ENCODE assay signal across 15 mouse cellular contexts in genomic region chr2:112369941-112370340, GRCm38 (mm10). TPM values are rescaled to one million over a fixed set of nuclear protein-coding genes. Genes with fewer than 3 reads are reported as not detected.
DNase-seq lines count a peak whose midpoint lies in the region; ATAC-seq lines count a peak whose summit lies in the region.
"Had no signal": no experiment of that assay in that cellular context is flagged by ENCODE, and none has a peak within 500 bp of the region (broad histone marks: within the 10 kb centered on the region; RNA-seq: fewer than 3 reads in every experiment).

No protein-coding gene starts in this region.

- H3K36me3 ChIP-seq in heart, embryonic 11.5 days (ENCODE audit: control insufficient read depth, insufficient read depth, low read length) = no peaks in the 10 kb centered on the region

- 72% methylated on average over 5 of the region's 5 CpGs for WGBS in heart, embryonic 11.5 days (ENCODE audit: insufficient replicate concordance)

- no peak overlapping the region for H3K4me2 ChIP-seq in heart, embryonic 11.5 days
- H3K4me2 ChIP-seq: liver, embryonic 15.5 days had no signal

- H3K9me3 ChIP-seq in heart, embryonic 11.5 days (replicated peaks; ENCODE audit: control insufficient read depth, low read length) = no peaks in the 10 kb centered on the region
- H3K9me3 ChIP-seq: limb, embryonic 10.5 days; liver, embryonic 15.5 days; megakaryocyte, embryonic 14.5 days had no signal

- no peak overlapping the region for H3K27ac ChIP-seq in heart, embryonic 11.5 days (ENCODE audit: low read depth, low read length)
- H3K27ac ChIP-seq: kidney, postnatal 0 days; limb, embryonic 10.5 days; liver, embryonic 15.5 days had no signal

- intact Hi-C loops in heart, postnatal 10 days (cut with DNase I) = loop anchor here (2.0 kb wide), 1 partner anchor 85 kb away; the partner anchor contains the start of gene Emc7

- no peaks in the 10 kb centered on the region for H3K27me3 ChIP-seq in heart, embryonic 11.5 days (ENCODE audit: control insufficient read depth, insufficient read depth, low read length)
- H3K27me3 ChIP-seq: megakaryocyte, embryonic 14.5 days had no signal

- ATAC-seq in heart, embryonic 11.5 days (replicated peaks; ENCODE audit: insufficient number of reproducible peaks, low FRiP score, low TSS enrichment) = no peak
- ATAC-seq: forebrain, embryonic 16.5 days had no signal

- peaks cover 6% of the 10 kb centered on the region for H3K4me1 ChIP-seq in heart, embryonic 11.5 days (ENCODE audit: control insufficient read depth, insufficient read depth, low read length)

- H3K4me3 ChIP-seq in heart, embryonic 11.5 days (ENCODE audit: low read depth, low read length) = no peak overlapping the region
- H3K4me3 ChIP-seq: limb, embryonic 10.5 days; liver, embryonic 15.5 days; megakaryocyte, embryonic 14.5 days had no signal

- DNase-seq in heart, adult 18-20 months = peak; percentile 68 to 73
- peak; percentile 28 for DNase-seq in 3134 (ENCODE audit: extremely low read depth, insufficient read length, low spot score)
- DNase-seq in adrenal gland, postnatal 14 days = peak; percentile 61
- peak; percentile 51 to 62 for DNase-seq in heart, postnatal 10 days
- DNase-seq in c-Kit-positive CD71-positive TER-119-positive erythroid progenitor cells, embryonic 14.5 days (ENCODE audit: low spot score) = no peak
- no peak for DNase-seq in kidney, adult 11 months
- no peak for DNase-seq in right cerebral cortex, postnatal 25 days
- DNase-seq: layer of hippocampus, adult 9-11 months; thymus, adult 18-20 months had no signal

- no peak overlapping the region for H3K9ac ChIP-seq in heart, embryonic 11.5 days (ENCODE audit: low read depth, low read length)
- H3K9ac ChIP-seq: liver, embryonic 15.5 days had no signal

RNA-seq across cellular contexts. Expression of gene Emc4, which starts 2.1 kb away (rescaled TPM):
- total RNA-seq in heart, adult 18-20 months (2021) = 10 to 100 TPM; 70.8 to 70.9 TPM
- 92.1 and 101 TPM in 2 replicates for polyA plus RNA-seq in heart, embryonic 11.5 days (2014; fragmentation: Nextera tagmentation; extraction: Ambion mirVana)
- 86.8 and 89.1 TPM in 2 replicates for total RNA-seq in adrenal gland, postnatal 14 days (2021)
- 10 to 100 TPM; 66.9 to 71.3 TPM for total RNA-seq in heart, postnatal 10 days (2021)

RNA-seq across cellular contexts. Expression of gene Katnbl1, which starts 9.1 kb away (rescaled TPM):
- total RNA-seq in heart, adult 18-20 months (2021) = 1 to 10 TPM; 4.2 to 4.4 TPM
- polyA plus RNA-seq in heart, embryonic 11.5 days (2014; fragmentation: Nextera tagmentation; extraction: Ambion mirVana) = 30.8 and 35.0 TPM in 2 replicates
- total RNA-seq in adrenal gland, postnatal 14 days (2021) = 12.3 and 12.4 TPM in 2 replicates
- 10 to 100 TPM in 1 of 2 experiments, 1 to 10 TPM in 1; 9.4 to 10.8 TPM for total RNA-seq in heart, postnatal 10 days (2021)

Comparison
In these comparisons a context has a peak if more than half of its experiments do, and no peak if none do; other contexts are left out.
1. DNase-seq: peak in heart, adult 18-20 months (2 of 2), 3134 (single experiment), adrenal gland, postnatal 14 days (single experiment) and heart, postnatal 10 days (2 of 2); none in c-Kit-positive CD71-positive TER-119-positive erythroid progenitor cells, embryonic 14.5 days (single experiment), kidney, adult 11 months (single experiment) and right cerebral cortex, postnatal 25 days (single experiment).